Mouse (Mus musculus) lung, adult 2 months (tissue): Measurements from ENCODE around the gene Smad6. TPM values are rescaled to one million over a fixed set of nuclear protein-coding genes. Genes with fewer than 3 reads are reported as not detected.

Source experiments
- DNase-seq: peaks from one replicate; pipeline ENCODE4 v3.0.0; 2022
- H3K4me1 ChIP-seq: fragments of 200-500 bp; 2 replicates; pipeline ENCODE4 v1.6.1; 2011; ENCODE audit warnings: low read length; ENCODE audit not compliant: control insufficient read depth, insufficient read depth
- H3K4me3 ChIP-seq: fragments of 200-500 bp; replicated peaks from 2 replicates; pipeline ENCODE3; 2011; ENCODE audit warnings: low read depth, mild to moderate bottlenecking, control low read depth, low read length; ENCODE audit errors: extremely low read depth
- CTCF ChIP-seq: fragments of 200-500 bp; IDR thresholded peaks from 2 replicates; pipeline ENCODE4 v1.5.1; 2011; ENCODE audit warnings: mild to moderate bottlenecking, low read length, control low read depth; ENCODE audit not compliant: insufficient read depth
- POLR2A ChIP-seq: fragments of 200-500 bp; IDR thresholded peaks from 2 replicates; pipeline ENCODE4 v1.6.1; 2011; ENCODE audit warnings: low read depth, mild to moderate bottlenecking, control low read depth, low read length, borderline replicate concordance; ENCODE audit errors: extremely low read depth
- WGBS: fragments of 180-500 bp; shearing (Covaris S2); methylation state at CpG from one replicate; pipeline ENCODE4 v1.1.7; 2018; 5-methylcytosine and 5-hydroxymethylcytosine counted together
- polyA plus RNA-seq: library from polyadenylated mRNA; depleted of rRNA; stranded (reverse); fragments of >200 nt; gene quantifications from 2 replicates; pipeline ENCODE4 v1.2.3, GENCODE M21; 2012

The Smad6 gene
- polyA plus RNA-seq, 1 experiment: 260 TPM

DNA sequence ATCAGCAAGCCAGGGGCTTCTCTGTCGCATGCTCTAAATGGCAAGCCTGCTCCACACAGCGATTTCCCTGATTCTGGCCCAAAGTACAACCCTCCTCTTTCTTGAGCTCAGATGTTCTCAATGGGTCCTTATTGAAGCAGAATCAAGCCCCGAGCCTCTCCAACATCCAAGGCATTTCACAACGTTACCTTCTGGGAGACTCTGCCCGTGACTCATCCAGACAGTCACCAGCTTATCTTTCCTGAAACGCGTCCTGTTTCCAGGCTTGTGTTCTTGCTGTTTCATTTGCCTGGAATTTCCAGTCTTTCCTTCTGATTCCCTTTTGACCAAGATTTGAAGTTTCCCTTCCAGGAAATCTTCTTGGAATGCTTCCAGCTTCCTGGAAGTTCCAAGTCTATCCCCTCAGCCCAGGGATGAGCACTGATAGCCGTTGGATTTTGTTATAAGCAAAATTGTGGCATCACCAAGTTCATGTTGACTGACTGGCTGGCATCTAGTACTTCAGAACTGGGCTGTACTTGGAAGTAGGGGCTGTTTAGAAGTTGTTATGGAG, 28.7 kb upstream of the Smad6 start:
- TF ChIP-seq CTCF: no peak
- no peak for TF ChIP-seq POLR2A
- WGBS: 14% methylated on average over 8 of the region's 8 CpGs
- DNase-seq: no peak
- Histone ChIP-seq H3K4me3 (no peak overlapping the region), H3K4me1 (peaks cover 8% of the 10 kb centered on the region)

DNA sequence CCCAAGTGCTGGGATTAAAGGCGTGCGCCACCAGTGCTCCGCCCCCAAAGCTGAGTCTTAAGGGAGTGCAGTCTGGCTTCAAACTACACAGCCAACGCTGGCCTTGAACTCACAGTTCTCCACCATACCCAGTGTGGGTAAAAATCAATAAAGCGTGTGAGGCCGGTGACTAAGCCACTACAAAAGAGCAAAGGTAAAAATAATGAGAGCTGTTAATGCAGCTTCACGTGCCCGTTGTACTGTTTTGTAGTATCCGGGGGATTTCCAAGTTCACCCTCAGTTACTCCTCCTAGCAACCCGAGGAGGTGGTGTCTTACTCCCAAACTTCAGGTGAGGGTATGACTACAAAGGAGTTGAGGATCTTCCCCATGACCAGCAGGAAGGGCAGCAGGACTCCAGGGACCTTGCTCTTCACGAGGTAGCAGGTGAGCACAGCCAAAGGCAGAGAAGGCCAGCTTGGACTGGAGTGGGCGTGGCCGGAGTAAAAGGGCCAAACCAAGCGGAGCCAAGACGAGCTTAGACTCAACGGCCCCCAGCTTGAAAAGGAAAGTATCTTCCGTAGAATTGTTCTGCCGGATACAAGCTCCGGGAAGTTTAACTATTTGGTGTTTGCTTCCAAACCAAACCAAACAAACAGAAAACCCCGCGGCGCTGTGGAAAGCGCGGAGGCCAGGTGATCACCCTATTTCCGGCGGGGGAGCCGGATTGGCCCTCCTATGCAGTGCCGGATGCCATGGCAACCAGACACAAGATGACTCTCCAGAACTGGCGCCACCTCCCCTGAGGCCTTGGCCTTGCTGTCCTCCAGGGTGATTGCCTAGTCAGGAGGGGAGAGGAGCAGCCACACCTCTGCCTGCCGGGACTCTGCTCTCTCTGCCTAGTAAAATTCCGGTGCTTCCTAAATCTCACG, 27.9 kb upstream of the Smad6 start:
- peak; percentile 76 for DNase-seq
- peak overlapping the region; percentile 40 for H3K4me3 ChIP-seq
- peaks cover 14% of the 10 kb centered on the region for H3K4me1 ChIP-seq
- TF ChIP-seq POLR2A (peak; percentile 57; the same call in 1 of the 2 replicates), CTCF (no peak)
- WGBS: 15% methylated on average over 32 of the region's 32 CpGs

DNA sequence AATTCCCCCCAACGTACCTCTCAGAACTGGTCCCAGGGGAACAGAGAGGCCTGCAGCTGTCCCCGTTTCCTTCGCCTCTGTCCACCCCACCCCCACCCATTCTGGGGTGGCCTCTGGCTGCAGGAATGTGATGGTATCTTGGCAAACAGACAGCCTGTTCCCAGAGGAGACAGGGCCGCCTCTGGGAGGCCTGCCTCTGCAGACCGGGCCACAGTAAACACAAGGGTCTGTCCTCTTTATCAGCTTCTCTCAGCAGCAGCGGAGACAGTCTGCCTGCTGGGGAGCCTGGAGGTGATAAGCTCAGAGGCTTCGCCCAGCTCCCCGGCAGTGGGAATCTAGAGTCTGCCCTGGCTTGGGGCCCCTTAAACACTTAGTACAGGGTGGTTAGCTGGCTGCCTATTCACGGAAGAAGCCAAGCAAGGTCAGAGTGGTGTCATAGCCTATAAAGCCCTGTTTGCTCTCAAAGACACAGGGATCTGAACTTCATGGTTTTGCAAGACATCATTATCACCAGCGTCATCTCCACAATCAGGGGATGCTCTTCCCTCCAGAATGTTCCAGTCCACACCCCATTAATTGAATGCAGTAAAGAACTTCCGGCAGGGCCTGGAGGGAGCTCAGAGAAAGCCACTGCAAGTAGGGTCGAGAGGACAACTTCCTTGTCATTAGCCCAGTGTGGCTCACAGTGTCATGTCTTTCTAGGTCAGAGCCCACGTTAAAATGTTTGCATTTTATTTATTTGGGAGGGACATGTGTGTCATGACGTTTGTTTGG, 23.4 kb upstream of the Smad6 start:
- H3K4me1 ChIP-seq: peaks cover 12% of the 10 kb centered on the region; the same call in 1 of the 2 replicates
- 16% methylated on average over 14 of the region's 14 CpGs for WGBS
- TF ChIP-seq CTCF: no peak
- TF ChIP-seq POLR2A: peak; percentile 70; the same call in 1 of the 2 replicates
- H3K4me3 ChIP-seq: no peak overlapping the region
- peak; percentile 46 for DNase-seq

DNA sequence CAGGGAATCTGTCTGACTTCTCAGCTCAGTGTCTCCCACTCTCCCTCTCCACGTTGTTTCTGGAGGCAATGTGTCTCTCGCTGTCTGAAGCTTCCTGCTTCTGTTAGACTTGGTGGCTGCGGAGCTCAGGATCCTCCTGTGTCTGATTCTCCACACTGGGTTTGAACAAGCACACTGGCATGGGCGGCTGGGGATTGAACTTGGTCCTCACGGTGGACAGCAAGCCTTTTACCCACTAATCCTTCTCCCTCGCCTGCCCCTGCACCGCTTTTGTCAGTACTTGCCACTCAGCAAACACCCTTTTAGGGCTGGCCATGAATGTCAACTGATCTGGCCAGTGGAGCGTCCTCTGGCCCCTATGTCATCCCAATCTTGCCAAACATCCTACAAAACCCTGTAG, 22.5 kb upstream of the Smad6 start:
- H3K4me3 ChIP-seq: no peak overlapping the region
- TF ChIP-seq POLR2A (no peak), CTCF (no peak)
- no peak for DNase-seq
- peaks cover 9% of the 10 kb centered on the region; the same call in 1 of the 2 replicates for H3K4me1 ChIP-seq
- WGBS: 64% methylated on average over 8 of the region's 8 CpGs

DNA sequence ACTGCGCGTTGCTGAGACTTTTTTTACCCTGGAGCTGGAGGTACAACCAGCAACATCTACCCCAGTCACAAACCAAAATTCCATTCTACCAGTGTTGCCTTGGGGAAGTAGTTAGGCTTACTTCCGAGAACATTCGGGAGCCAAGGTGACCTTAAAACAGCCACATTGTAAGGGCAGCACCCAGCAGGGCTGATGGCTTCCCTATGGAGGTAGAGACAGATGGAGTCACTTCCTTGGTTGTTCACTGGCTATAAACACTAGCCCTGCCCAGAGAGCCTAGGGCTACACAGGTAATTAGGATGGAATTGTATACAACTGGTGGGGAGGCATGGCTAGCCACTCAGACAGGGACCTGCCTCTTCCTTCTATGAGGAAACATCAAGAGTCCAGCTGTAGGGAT, 21.1 kb upstream of the Smad6 start:
- no peak for TF ChIP-seq POLR2A
- no peak for DNase-seq
- H3K4me3 ChIP-seq: no peak overlapping the region
- 89% methylated on average over 4 of the region's 4 CpGs for WGBS
- H3K4me1 ChIP-seq: peaks cover 9% of the 10 kb centered on the region; the same call in 1 of the 2 replicates

DNA sequence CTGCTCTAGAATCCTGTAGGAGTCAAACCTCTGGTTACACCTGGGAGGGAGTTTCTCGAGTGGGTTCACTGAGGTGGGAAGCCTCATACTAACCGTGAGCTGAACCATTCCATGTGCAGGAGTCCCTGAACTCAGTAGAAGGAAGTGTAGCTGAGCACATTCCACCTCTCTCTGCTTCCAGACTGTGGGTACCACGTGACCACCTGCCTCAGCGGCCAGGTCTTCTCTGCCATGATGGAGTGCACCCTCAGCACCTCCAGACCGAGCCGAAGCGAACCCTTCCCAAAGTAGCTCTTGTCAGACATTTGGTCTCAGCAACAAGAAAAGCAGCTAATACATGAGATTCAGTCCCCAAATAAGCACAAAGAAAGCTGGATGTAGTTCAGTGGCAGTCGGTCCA, 20.4 kb upstream of the Smad6 start:
- Histone ChIP-seq H3K4me3 (no peak overlapping the region), H3K4me1 (peaks cover 9% of the 10 kb centered on the region; the same call in 1 of the 2 replicates)
- DNase-seq: no peak
- no peak for TF ChIP-seq POLR2A
- TF ChIP-seq CTCF: no peak
- 90% methylated on average over 8 of the region's 8 CpGs for WGBS

DNA sequence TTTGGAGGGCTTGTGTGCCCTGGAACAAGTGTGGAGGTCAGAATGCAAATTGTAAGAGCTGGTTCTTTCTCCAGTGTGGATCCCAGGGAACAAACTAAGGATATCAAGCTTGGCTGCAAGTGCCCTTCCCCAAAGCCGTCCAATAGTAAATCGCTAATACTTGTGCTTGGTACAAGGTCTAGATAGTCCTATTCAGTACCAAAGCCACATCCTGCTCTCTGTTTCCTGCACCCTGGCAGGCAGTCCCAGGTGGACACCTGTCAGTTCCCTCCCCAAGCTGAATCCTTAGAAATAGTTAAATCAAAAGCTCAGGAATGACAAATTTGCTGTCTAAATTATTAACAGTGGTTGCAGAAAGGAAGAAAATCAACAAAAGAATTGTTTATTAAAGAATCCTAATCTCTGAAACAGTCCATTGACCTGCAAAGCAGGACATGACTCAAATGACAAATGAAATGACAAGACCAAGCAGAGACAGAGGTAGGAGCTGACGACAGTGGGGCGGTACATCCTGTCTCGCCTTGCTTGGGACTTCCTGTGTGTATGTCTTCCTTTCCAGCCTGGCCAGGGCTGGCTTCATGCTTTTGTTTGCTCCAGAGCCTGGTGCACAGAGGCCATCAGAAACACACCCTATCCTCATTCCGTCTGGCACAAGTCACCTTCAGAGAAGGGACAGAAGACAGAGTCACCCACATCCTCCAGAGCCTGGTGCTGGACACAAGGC, 8.2 kb upstream of the Smad6 start:
- WGBS: 52% methylated on average over 6 of the region's 6 CpGs
- TF ChIP-seq POLR2A (peak; percentile 30; the same call in 1 of the 2 replicates), CTCF (no peak)
- Histone ChIP-seq H3K4me3 (no peak overlapping the region), H3K4me1 (peaks cover 5% of the 10 kb centered on the region)
- DNase-seq: peak; percentile 46

DNA sequence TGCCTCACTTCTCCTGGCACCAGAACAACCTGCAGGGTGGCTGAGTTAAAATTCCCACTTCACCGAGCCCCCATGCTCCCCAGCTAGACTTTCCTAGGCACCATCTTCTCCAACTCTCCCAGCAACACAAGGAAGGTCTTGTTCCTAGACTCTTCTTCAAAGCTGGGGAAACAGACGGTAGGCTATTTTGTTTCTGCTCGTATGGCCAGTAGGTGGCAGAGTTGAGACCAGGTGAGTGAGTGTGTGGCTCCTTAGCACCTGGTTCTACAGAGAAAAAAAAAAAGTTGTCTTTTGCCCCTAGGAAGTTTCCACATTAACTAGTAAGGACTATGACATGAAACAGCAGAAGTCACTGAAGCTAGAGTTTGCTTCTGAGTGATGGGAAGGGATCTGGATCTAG, 3.7 kb upstream of the Smad6 start:
- DNase-seq: peak; percentile 59
- Histone ChIP-seq H3K4me3 (no peak overlapping the region), H3K4me1 (peaks cover 7% of the 10 kb centered on the region)
- no peak for TF ChIP-seq POLR2A
- TF ChIP-seq CTCF: peak; percentile 66
- 8% methylated on average over 3 of the region's 3 CpGs for whole genome bisulfite sequencing

DNA sequence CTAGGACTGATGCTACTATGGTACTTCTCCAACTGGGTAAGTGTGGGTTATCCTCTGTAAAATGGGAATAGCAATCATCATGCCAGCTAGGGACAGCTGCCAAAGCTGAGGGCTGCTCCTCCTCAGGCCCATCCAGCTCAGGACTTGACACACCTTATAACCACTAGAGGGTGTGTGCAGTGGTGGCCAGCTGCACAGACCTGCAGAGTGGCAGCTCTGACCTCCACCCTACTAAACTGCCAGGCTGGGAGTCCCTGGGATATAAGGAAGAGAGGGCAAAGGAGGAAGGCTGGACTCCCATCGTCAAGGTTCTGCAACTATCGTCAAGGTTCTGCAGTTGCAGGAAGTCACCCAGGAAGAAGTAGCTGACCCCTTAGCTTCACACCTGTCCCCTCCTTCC, 3.1 kb upstream of the Smad6 start:
- TF ChIP-seq POLR2A (no peak), CTCF (peak; percentile 32; the same call in 1 of the 2 replicates)
- no peak for DNase-seq
- 20% methylated on average over 2 of the region's 2 CpGs for WGBS

More for the DNA sequence above, 3.1 kb upstream of the Smad6 start:
- no peak overlapping the region for H3K4me3 ChIP-seq
- H3K4me1 ChIP-seq: peaks cover 7% of the 10 kb centered on the region
